Mouse (Mus musculus) myocyte (in vitro differentiated cells): ENCODE results near the gene Myo1e. TPM values are rescaled to one million over a fixed set of nuclear protein-coding genes. Genes with fewer than 3 reads are reported as not detected.

Source experiments
- H3K27me3 ChIP-seq: one replicate; pipeline ENCODE4 v1.6.1; 2011; ENCODE audit not compliant: control insufficient read depth, insufficient read depth, insufficient read length
- H3K36me3 ChIP-seq: one replicate; pipeline ENCODE4 v1.6.1; 2011; ENCODE audit not compliant: control insufficient read depth, insufficient read depth
- H3K4me2 ChIP-seq: one replicate; pipeline ENCODE4 v1.6.1; 2011; ENCODE audit warnings: low read depth, control low read depth
- H3K4me3 ChIP-seq: one replicate; pipeline ENCODE4 v1.5.1; 2011; ENCODE audit warnings: mild to moderate bottlenecking, control low read depth, moderate library complexity
- H3K79me2 ChIP-seq: one replicate; pipeline ENCODE4 v1.6.1; 2011; ENCODE audit not compliant: control insufficient read depth, insufficient read depth
- H3ac ChIP-seq: one replicate; pipeline ENCODE4 v1.6.1; 2011; ENCODE audit not compliant: control insufficient read depth, insufficient read length
- CEBPB ChIP-seq: IDR thresholded peaks from 2 replicates; pipeline ENCODE4 v1.6.1; 2011; ENCODE audit warnings: mild to moderate bottlenecking, moderate library complexity; ENCODE audit not compliant: poor library complexity, insufficient read depth, severe bottlenecking
- E2F4 ChIP-seq: IDR thresholded peaks from one replicate; pipeline ENCODE4 v1.6.1; 2011; ENCODE audit warnings: mild to moderate bottlenecking, control low read depth, moderate library complexity; ENCODE audit not compliant: insufficient read depth
- MAX ChIP-seq: IDR thresholded peaks from one replicate; pipeline ENCODE4 v1.6.1; 2011; ENCODE audit warnings: low read depth, mild to moderate bottlenecking, control low read depth
- MYOD1 ChIP-seq, 3 experiments: IDR thresholded peaks; one replicate each; pipeline ENCODE4 v1.6.1; 2011; ENCODE audit warnings: control low read depth in 2 of 3, low read depth in 2 of 3, mild to moderate bottlenecking in 2 of 3, moderate library complexity in 1 of 3; ENCODE audit not compliant: insufficient read length in 2 of 3, control insufficient read depth in 1 of 3
- MYOG ChIP-seq, 3 experiments: IDR thresholded peaks; one replicate each; pipeline ENCODE4 v1.6.1; 2011; ENCODE audit warnings: control low read depth in 2 of 3, low read depth in 2 of 3, mild to moderate bottlenecking in 2 of 3; ENCODE audit not compliant: insufficient read length in 2 of 3, control insufficient read depth in 1 of 3, insufficient read depth in 1 of 3
- POLR2A ChIP-seq: IDR thresholded peaks from one replicate; pipeline ENCODE4 v1.6.1; 2011; ENCODE audit warnings: low read depth, mild to moderate bottlenecking, control low read depth, moderate library complexity; ENCODE audit not compliant: insufficient read length
- POLR2AphosphoS2 ChIP-seq: IDR thresholded peaks from one replicate; pipeline ENCODE4 v1.6.1; 2011; ENCODE audit warnings: low read depth, control low read depth; ENCODE audit not compliant: insufficient read length
- REST ChIP-seq: IDR thresholded peaks from one replicate; pipeline ENCODE4 v1.6.1; 2011; ENCODE audit warnings: mild to moderate bottlenecking, control low read depth, moderate library complexity; ENCODE audit not compliant: insufficient read depth, insufficient read length
- SRF ChIP-seq: IDR thresholded peaks from one replicate; pipeline ENCODE4 v1.6.1; 2011; ENCODE audit warnings: low read depth; ENCODE audit not compliant: control insufficient read depth, insufficient read length
- TCF12 ChIP-seq: IDR thresholded peaks from one replicate; pipeline ENCODE4 v1.6.1; 2011; ENCODE audit warnings: mild to moderate bottlenecking, control low read depth; ENCODE audit not compliant: poor library complexity, insufficient read depth, severe bottlenecking
- TCF3 ChIP-seq: IDR thresholded peaks from one replicate; pipeline ENCODE4 v1.6.1; 2011; ENCODE audit warnings: low read depth, control low read depth; ENCODE audit not compliant: insufficient read length
- USF1 ChIP-seq: IDR thresholded peaks from one replicate; pipeline ENCODE4 v1.6.1; 2011; ENCODE audit warnings: low read depth, mild to moderate bottlenecking, control low read depth, moderate library complexity
- polyA plus RNA-seq: library from polyadenylated mRNA; unstranded; fragments of >200 nt; fragmentation: generic; extraction: Trizol; gene quantifications from one replicate; pipeline ENCODE4 v1.2.1, GENCODE M21; 2012; ENCODE audit warnings: missing spikeins

Gene Myo1e
- polyA plus RNA-seq, 1 experiment, result 26.5 TPM

DNA sequence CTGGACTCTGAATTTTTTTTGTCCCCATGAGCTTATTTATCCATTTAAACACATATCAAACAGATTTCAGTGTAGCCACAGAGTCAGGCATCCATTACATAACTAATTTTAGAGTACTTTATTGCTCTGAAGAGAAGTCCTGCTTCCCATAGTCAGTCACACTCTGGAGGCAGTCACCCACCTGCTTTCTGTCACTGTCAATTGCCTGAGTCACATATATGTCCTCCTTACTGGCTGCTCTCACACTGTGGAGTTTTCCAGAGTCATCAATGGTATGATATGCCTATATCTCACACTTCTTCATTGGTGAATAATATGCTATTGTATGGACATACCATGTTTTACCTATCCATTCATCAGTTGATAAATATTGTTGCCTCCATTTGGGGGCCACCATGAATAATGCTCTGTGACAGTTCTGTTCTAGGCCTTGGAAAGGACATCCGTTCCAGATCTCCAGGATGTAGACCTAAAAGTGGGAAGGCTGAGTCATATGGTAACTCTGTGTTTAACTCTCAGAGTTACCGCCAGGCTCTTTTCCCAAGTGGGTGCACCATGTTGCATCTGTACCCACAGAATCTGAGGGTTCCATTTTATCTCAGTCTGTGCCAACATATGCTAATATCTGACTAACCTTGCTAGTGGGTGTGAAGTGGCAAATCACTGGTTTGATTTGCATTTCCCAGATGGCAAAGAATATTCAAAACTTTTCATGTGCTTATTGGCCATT lies 152.4 kb downstream of the Myo1e start:
- H3K4me2 ChIP-seq, result no peak overlapping the region
- H3ac ChIP-seq, result no peak overlapping the region
- H3K27me3 ChIP-seq, result no peaks in the 10 kb centered on the region
- no peak overlapping the region for H3K4me3 ChIP-seq
- H3K36me3 ChIP-seq, result peaks cover 74% of the 10 kb centered on the region
- no peaks in the 10 kb centered on the region for H3K79me2 ChIP-seq
- TF ChIP-seq SRF, result no peak

DNA sequence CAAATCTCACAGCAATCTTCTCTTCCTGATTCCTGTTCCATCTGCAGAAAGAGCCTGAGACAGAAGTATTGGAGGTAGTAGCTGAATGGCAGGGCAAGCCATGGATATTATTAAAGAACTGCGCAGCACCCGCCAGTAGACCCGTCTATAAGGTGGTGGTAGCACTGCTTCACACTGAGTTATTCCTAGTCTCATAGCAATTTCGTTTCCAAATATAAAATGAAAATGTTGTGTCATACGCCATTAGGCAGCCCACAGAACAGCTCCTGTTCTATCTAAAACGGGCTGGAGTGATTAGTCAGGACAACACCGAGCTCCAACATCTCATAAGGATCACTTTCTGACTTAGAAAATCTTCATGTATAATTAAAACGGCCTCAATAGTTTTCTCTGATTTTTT lies 157.6 kb downstream of the Myo1e start:
- H3K4me3 ChIP-seq, result no peak overlapping the region
- peaks cover 81% of the 10 kb centered on the region for H3K36me3 ChIP-seq
- no peaks in the 10 kb centered on the region for H3K27me3 ChIP-seq
- no peak overlapping the region for H3ac ChIP-seq
- H3K79me2 ChIP-seq, result no peaks in the 10 kb centered on the region
- TF ChIP-seq CEBPB (no peak), TCF12 (no peak), SRF (no peak), MAX (no peak), POLR2A (no peak), E2F4 (no peak), TCF3 (no peak), MYOD1 (IDR thresholded peaks at IDR 0.05; ENCODE audit: control insufficient read depth in 1 of 3, insufficient read length in 2 of 3, low read depth in 2 of 3) (no peak), MYOG (IDR thresholded peaks at IDR 0.05; ENCODE audit: control insufficient read depth in 1 of 3, insufficient read depth in 1 of 3, insufficient read length in 2 of 3, low read depth in 2 of 3) (no peak), POLR2AphosphoS2 (no peak), USF1 (no peak), REST (no peak)
- no peak overlapping the region for H3K4me2 ChIP-seq

- Histone ChIP-seq H3K27me3 (no peaks in the 10 kb centered on the region), H3K36me3 (peaks cover 70% of the 10 kb centered on the region), H3K79me2 (no peaks in the 10 kb centered on the region), H3K4me3 (no peak overlapping the region), H3K4me2 (no peak overlapping the region), H3ac (no peak overlapping the region)
- no peak for TF ChIP-seq REST
- TF ChIP-seq MAX, result no peak
- TF ChIP-seq TCF12, result no peak
- TF ChIP-seq POLR2AphosphoS2, result no peak
- no peak for TF ChIP-seq MYOD1 (IDR thresholded peaks at IDR 0.05; ENCODE audit: control insufficient read depth in 1 of 3, insufficient read length in 2 of 3, low read depth in 2 of 3)
- no peak for TF ChIP-seq CEBPB
- TF ChIP-seq MYOG (IDR thresholded peaks at IDR 0.05; ENCODE audit: control insufficient read depth in 1 of 3, insufficient read depth in 1 of 3, insufficient read length in 2 of 3, low read depth in 2 of 3), result no peak
Measured at GRCm38 (mm10) chr9:70365915-70366314, 158.8 kb downstream of the Myo1e start.

- H3ac ChIP-seq, result no peak overlapping the region
- H3K4me2 ChIP-seq, result no peak overlapping the region
- no peak overlapping the region for H3K4me3 ChIP-seq
- H3K27me3 ChIP-seq, result no peaks in the 10 kb centered on the region
- TF ChIP-seq REST (no peak), POLR2AphosphoS2 (no peak), TCF3 (no peak), MYOG (IDR thresholded peaks at IDR 0.05; ENCODE audit: control insufficient read depth in 1 of 3, insufficient read depth in 1 of 3, insufficient read length in 2 of 3, low read depth in 2 of 3) (no peak), TCF12 (no peak), MYOD1 (IDR thresholded peaks at IDR 0.05; ENCODE audit: control insufficient read depth in 1 of 3, insufficient read length in 2 of 3, low read depth in 2 of 3) (no peak), POLR2A (no peak), E2F4 (no peak), MAX (no peak), CEBPB (no peak), SRF (no peak), USF1 (no peak)
- H3K36me3 ChIP-seq, result peaks cover 60% of the 10 kb centered on the region
- H3K79me2 ChIP-seq, result no peaks in the 10 kb centered on the region
Measured at GRCm38 (mm10) chr9:70366898-70367297, 159.7 kb downstream of the Myo1e start.

GRCm38 (mm10) chr9:70371638-70372037 lies 164.5 kb downstream of the Myo1e start:
- Histone ChIP-seq H3ac (no peak overlapping the region), H3K4me2 (no peak overlapping the region), H3K36me3 (peaks cover 39% of the 10 kb centered on the region), H3K79me2 (no peaks in the 10 kb centered on the region), H3K27me3 (no peaks in the 10 kb centered on the region), H3K4me3 (no peak overlapping the region)
- no peak for TF ChIP-seq REST
- no peak for TF ChIP-seq MAX
- TF ChIP-seq TCF3, result no peak
- TF ChIP-seq TCF12, result no peak
